In genomic region chr2:52944594-52944993, GRCm38 (mm10) we compare ENCODE assay signal across 24 mouse cellular contexts.
DNase-seq lines count a peak whose midpoint lies in the region; ATAC-seq and TF ChIP-seq lines count a peak whose summit lies in the region.
"Had no signal": no experiment of that assay in that cellular context is flagged by ENCODE, and none has a peak within 500 bp of the region (broad histone marks: within the 10 kb centered on the region; RNA-seq: fewer than 3 reads in every experiment).

No protein-coding gene starts in this region.

- no peaks in the 10 kb centered on the region for H3K9me3 ChIP-seq in kidney, embryonic 16.5 days (ENCODE audit: low read length)
- H3K9me3 ChIP-seq in midbrain, embryonic 12.5 days: no peaks in the 10 kb centered on the region
- no peaks in the 10 kb centered on the region for H3K9me3 ChIP-seq in midbrain, embryonic 15.5 days
- no peaks in the 10 kb centered on the region for H3K9me3 ChIP-seq in liver, embryonic 11.5 days (ENCODE audit: control insufficient read depth, low read length)
- H3K9me3 ChIP-seq: forebrain, embryonic 13.5 days; hindbrain, embryonic 15.5 days; limb, embryonic 12.5 days; lung, embryonic 15.5 days; neural tube, embryonic 15.5 days had no signal

- peak; percentile 82 for ATAC-seq in kidney, embryonic 16.5 days (ENCODE audit: low FRiP score, low TSS enrichment)
- ATAC-seq in midbrain, embryonic 12.5 days (ENCODE audit: low FRiP score, low read depth): no peak
- ATAC-seq in midbrain, embryonic 15.5 days (replicated peaks): no peak
- no peak for ATAC-seq in liver, embryonic 11.5 days (replicated peaks; ENCODE audit: low FRiP score)
- ATAC-seq: activated CD4-positive, CD25-positive, alpha-beta regulatory T cell, adult 4 months; forebrain, embryonic 13.5 days; inflammation-experienced regulatory T-cells, adult 6 months had no signal

- H3K9ac ChIP-seq in kidney, embryonic 16.5 days (replicated peaks; ENCODE audit: low read length): no peak overlapping the region
- H3K9ac ChIP-seq in midbrain, embryonic 12.5 days (replicated peaks): no peak overlapping the region
- H3K9ac ChIP-seq in midbrain, embryonic 15.5 days: no peak overlapping the region
- H3K9ac ChIP-seq in liver, embryonic 11.5 days (ENCODE audit: low read depth, low read length): no peak overlapping the region
- H3K9ac ChIP-seq: forebrain, embryonic 13.5 days; hindbrain, embryonic 15.5 days; limb, embryonic 12.5 days; lung, embryonic 15.5 days; neural tube, embryonic 15.5 days had no signal

- intact Hi-C loops in gastrocnemius, adult 2 months (cut with DNase I): no loop called here

- H3K4me1 ChIP-seq in kidney, embryonic 16.5 days (ENCODE audit: insufficient read depth, low read length): peaks cover 38% of the 10 kb centered on the region
- peaks cover 28% of the 10 kb centered on the region for H3K4me1 ChIP-seq in midbrain, embryonic 12.5 days
- peaks cover 23% of the 10 kb centered on the region for H3K4me1 ChIP-seq in midbrain, embryonic 15.5 days
- no peaks in the 10 kb centered on the region for H3K4me1 ChIP-seq in liver, embryonic 11.5 days (replicated peaks; ENCODE audit: control insufficient read depth, insufficient read depth, low read length)
- H3K4me1 ChIP-seq: lung, embryonic 15.5 days; megakaryocyte, embryonic 14.5 days had no signal

- H3K4me3 ChIP-seq in gastrocnemius, adult 2 months: no peak overlapping the region
- no peak overlapping the region for H3K4me3 ChIP-seq in kidney, embryonic 16.5 days (ENCODE audit: low read length)
- H3K4me3 ChIP-seq in midbrain, embryonic 12.5 days: no peak overlapping the region
- no peak overlapping the region for H3K4me3 ChIP-seq in midbrain, embryonic 15.5 days
- H3K4me3 ChIP-seq in liver, embryonic 11.5 days (ENCODE audit: low read depth, low read length): no peak overlapping the region
- H3K4me3 ChIP-seq: forebrain, embryonic 13.5 days; hindbrain, embryonic 15.5 days; limb, embryonic 12.5 days; lung, embryonic 15.5 days; megakaryocyte, embryonic 14.5 days; neural tube, embryonic 15.5 days had no signal

- no peak for TF ChIP-seq CTCF in gastrocnemius, adult 2 months (IDR thresholded peaks at IDR 0.05)

- no peak overlapping the region for H3K4me2 ChIP-seq in kidney, embryonic 16.5 days (replicated peaks; ENCODE audit: low read depth, low read length)
- no peak overlapping the region for H3K4me2 ChIP-seq in midbrain, embryonic 12.5 days (replicated peaks)
- no peak overlapping the region for H3K4me2 ChIP-seq in midbrain, embryonic 15.5 days
- no peak overlapping the region for H3K4me2 ChIP-seq in liver, embryonic 11.5 days
- H3K4me2 ChIP-seq: forebrain, embryonic 13.5 days; heart, embryonic 11.5 days; hindbrain, embryonic 15.5 days; limb, embryonic 12.5 days; lung, embryonic 15.5 days; neural tube, embryonic 15.5 days had no signal

- H3K36me3 ChIP-seq in kidney, embryonic 16.5 days (ENCODE audit: insufficient read depth, low read length): no peaks in the 10 kb centered on the region
- H3K36me3 ChIP-seq in midbrain, embryonic 12.5 days: no peaks in the 10 kb centered on the region
- H3K36me3 ChIP-seq in midbrain, embryonic 15.5 days (replicated peaks): no peaks in the 10 kb centered on the region
- no peaks in the 10 kb centered on the region for H3K36me3 ChIP-seq in liver, embryonic 11.5 days (ENCODE audit: control insufficient read depth, insufficient read depth, low read length)
- H3K36me3 ChIP-seq: hindbrain, embryonic 15.5 days; lung, embryonic 15.5 days; neural tube, embryonic 15.5 days had no signal

- DNase-seq in gastrocnemius, adult 2 months: no peak
- no peak for DNase-seq in gastrocnemius, adult 18-20 months (ENCODE audit: low spot score)
- no peak for DNase-seq in kidney, postnatal 14 days
- no peak for DNase-seq in liver, embryonic 11.5 days (ENCODE audit: low spot score)
- DNase-seq: cerebellum, adult 11 months; gastrocnemius, postnatal 25 days; heart, postnatal 4 days; kidney, adult 11 months; lung, postnatal 4 days; right cerebral cortex, postnatal 14 days; thymus, postnatal 4 days had no signal

- H3K27me3 ChIP-seq in kidney, embryonic 16.5 days (ENCODE audit: insufficient read depth, low read length): no peaks in the 10 kb centered on the region
- H3K27me3 ChIP-seq in midbrain, embryonic 12.5 days: no peaks in the 10 kb centered on the region
- no peaks in the 10 kb centered on the region for H3K27me3 ChIP-seq in midbrain, embryonic 15.5 days (replicated peaks)
- no peaks in the 10 kb centered on the region for H3K27me3 ChIP-seq in liver, embryonic 11.5 days (replicated peaks; ENCODE audit: control insufficient read depth, insufficient read depth, low read length)
- H3K27me3 ChIP-seq: CH12.LX; forebrain, embryonic 13.5 days; hindbrain, embryonic 15.5 days; limb, embryonic 12.5 days; lung, embryonic 15.5 days; megakaryocyte, embryonic 14.5 days; neural tube, embryonic 15.5 days had no signal

- H3K27ac ChIP-seq in gastrocnemius, adult 2 months: peak overlapping the region; percentile 58
- peak overlapping the region; percentile 30; the same call in 1 of the 2 replicates for H3K27ac ChIP-seq in kidney, embryonic 16.5 days (ENCODE audit: low read length)
- H3K27ac ChIP-seq in midbrain, embryonic 12.5 days (replicated peaks): 0 out of 2 replicates have a peak overlapping the region, but pooled peaks have one; percentile 25
- no peak overlapping the region for H3K27ac ChIP-seq in midbrain, embryonic 15.5 days
- no peak overlapping the region for H3K27ac ChIP-seq in liver, embryonic 11.5 days (ENCODE audit: low read depth, low read length)
- H3K27ac ChIP-seq: hindbrain, embryonic 15.5 days; limb, embryonic 12.5 days; lung, embryonic 15.5 days; neural tube, embryonic 15.5 days had no signal

- 61% methylated on average over 5 of the region's 5 CpGs for WGBS in kidney, embryonic 16.5 days
- WGBS in midbrain, embryonic 12.5 days: 88% methylated on average over 5 of the region's 5 CpGs
- WGBS in midbrain, embryonic 15.5 days: 84% methylated on average over 5 of the region's 5 CpGs
- 81% methylated on average over 5 of the region's 5 CpGs for WGBS in liver, embryonic 11.5 days

Comparison
In these comparisons a context has a peak if more than half of its experiments do, and no peak if none do; other contexts are left out.
1. H3K27ac ChIP-seq: peak in gastrocnemius, adult 2 months (single experiment), kidney, embryonic 16.5 days (single experiment) and midbrain, embryonic 12.5 days (single experiment); none in midbrain, embryonic 15.5 days (single experiment) and liver, embryonic 11.5 days (single experiment).